Mouse (Mus musculus): ENCODE results near the gene Pde2a.

Pde2a gene

DNA sequence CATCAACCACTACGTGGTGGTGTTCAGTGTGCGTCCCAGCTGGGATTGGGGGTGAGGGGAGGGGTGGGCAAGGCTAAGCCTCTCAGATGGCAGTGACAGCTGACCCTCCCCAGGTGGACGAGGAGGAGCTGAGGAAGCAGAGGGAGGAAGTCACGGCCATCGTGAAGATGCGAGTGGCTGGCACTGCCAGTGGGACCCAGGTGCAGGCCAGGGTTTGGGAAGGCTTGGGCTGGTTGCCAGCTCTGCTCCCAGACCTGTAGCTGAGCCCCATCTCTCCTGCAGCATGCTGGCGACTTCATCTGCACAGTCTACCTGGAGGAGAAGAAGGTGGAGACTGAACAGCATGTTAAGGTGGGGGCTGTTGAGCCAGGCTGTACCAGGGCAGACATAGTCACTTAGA is 20.0 kb upstream of the Pde2a start:
- no peak for DNase-seq (ENCODE audit: extremely low read depth, low read depth, low spot score)

DNA sequence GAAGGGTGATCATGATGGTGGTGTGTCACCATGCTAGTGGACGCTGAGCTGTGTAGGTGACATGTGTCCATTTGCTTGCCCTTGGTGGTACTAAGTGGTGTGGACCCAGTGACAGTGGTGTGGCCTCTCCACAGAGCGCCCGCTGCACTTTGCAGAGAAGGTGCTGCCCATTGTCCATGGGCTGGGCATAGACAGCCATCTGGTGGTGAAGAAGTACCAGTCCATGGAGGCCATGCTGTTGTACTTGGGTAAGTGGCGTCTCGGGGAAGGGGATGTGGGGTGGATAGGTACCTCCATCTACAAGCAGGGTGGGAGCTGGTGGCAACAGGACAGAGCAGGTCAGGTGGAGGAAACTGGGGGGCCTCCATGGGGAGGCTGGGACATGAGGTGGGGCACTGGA is 17.7 kb upstream of the Pde2a start:
- DNase-seq (ENCODE audit: extremely low read depth, low read depth, low spot score): no peak

DNA sequence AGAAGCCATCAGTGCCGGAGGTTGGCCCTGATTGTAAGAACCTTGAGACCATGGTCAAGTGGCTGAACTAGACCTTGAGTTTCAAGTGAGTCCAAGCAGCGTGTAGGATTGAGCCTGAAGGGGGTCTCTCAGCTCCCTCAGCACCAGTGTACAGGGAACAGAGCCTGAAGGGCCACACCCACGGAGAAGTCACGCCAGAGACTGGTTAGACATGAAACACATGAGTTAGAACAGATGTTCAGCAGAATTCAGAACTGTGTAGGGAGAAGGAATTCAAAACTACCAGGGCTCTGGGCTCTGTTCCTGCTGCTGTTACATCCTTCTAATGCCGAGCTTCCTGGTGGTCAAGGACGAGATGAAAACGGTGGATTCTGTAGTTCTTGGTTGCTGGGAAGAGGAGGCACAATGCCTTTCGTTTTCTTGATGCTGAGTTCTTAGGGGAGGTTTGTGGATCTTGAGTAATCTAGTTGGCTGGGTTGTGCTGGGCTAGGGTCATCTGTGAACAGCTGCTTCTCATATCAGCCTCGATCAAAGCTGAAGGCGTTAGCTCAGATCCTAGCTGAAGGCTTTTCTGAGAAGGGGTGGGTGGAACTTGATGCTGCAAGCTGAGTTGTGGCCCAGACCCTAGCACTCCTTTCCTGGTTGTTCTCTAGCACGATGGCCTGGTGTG is 11.1 kb upstream of the Pde2a start, which contains the start of gene Gm45837:
Gene Gm45837, plus strand, starts transcription at position 620 of the 670 bp plus-strand sequence.
- DNase-seq (ENCODE audit: extremely low read depth, low read depth, low spot score): no peak

DNA sequence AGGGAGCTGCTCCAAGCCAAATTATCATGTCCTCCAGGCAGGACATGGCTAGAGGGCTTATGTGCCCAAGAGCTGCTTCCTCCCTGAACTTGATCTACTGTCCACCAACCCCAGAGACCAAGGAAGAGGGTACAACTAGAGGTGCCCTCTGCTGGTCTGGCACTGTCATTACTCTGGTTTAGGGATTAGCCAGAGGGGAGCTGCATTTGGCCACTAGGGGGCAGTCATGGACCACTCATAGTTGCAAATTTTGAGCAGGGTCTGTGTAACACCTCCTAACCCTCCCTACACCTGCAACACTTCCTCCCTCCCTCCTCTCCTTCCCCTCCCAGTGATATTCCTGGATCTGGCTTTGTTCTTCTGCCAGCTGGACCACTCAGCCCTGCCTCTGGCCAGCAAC is 8.7 kb upstream of the Pde2a start:
- no peak for DNase-seq (ENCODE audit: extremely low read depth, low read depth, low spot score)

DNA sequence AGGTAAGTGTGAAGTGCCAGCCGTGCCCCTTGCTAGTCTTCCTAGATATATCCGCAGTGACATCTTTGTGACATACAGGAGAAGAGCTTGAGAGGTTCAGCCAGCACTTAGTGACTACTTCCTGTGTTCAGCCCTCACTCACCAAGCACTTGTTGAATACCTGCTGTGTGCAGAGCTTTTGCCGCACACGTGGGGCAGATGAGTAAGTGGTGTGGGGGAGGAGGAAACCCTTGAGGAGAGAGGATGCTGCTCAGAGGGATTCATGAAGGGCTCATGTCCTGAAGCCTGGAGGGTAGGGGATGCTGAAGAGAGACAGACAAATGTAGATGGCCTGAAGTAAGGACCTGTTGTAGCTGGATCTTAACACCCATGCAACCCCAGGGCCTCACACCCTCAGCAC is 7.3 kb upstream of the Pde2a start:
- no peak for DNase-seq (ENCODE audit: extremely low read depth, low read depth, low spot score)

DNA sequence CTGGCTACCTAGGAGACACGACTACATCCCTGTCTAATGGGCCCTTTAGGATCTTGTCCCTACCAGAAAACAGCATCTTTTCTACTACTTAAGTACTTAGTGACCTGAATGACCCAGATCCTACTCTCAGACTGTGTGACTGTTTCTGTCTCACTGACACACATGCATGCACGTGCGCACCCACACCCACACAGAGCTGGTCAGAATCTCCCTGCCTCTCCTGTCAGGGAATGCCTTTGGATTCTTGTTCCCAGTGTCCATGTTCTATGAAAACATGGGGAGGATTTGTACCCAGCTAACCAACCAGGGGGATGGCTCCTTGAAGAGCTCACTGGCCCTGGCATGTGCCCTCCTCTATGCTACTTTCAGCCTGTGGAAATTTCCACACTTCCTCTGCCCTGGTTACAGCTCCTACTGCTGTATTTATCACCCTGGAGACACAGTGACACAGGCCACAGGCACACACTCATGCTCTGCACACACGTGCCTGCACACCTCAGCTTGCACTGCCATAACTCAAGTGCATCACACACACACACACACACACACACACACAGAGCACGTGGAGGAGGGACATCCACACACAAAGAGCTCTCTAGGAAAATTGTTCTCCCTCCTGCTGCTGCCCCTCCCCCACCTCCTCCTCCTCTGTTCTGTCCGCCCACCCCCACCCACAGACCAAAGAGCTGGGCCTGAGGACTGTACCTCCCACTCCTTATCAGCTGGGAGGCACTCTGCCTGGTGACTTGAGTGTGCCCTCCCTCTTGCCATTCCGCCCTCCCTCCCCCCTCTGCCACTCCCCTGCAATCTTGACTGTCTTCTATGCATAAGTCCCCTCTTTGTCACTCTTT is 6.6 kb upstream of the Pde2a start:
- DNase-seq (ENCODE audit: extremely low read depth, low read depth, low spot score): no peak

DNA sequence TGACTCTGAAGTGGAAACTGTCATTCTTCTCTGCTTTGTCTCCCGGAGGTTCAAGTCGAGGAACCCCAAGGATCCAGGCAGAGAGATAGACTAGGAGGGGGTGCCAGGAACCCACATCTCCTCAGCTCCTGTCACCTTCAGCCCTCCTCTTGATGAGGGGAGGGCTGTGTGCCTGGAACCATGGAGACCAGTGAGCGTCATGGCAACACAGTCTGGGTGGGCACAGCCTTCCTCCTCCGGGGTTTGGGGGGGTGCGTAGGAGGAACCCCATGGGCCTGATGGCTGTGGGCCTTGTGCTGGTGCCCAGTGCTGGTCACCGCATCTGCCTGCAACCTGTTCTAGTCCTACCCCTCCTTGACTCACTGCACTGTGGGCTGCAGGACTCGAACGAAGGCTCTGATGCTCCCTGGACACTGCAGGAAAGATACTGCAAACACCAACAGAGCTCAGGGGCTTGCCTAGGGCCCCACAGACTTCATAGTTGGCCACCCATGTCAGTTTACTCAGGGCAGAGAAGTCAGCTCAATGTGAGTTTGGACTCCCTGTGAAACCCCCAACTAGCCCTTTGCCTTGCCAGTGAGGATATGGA is 5.9 kb upstream of the Pde2a start:
- no peak for DNase-seq (ENCODE audit: extremely low read depth, low read depth, low spot score)

DNA sequence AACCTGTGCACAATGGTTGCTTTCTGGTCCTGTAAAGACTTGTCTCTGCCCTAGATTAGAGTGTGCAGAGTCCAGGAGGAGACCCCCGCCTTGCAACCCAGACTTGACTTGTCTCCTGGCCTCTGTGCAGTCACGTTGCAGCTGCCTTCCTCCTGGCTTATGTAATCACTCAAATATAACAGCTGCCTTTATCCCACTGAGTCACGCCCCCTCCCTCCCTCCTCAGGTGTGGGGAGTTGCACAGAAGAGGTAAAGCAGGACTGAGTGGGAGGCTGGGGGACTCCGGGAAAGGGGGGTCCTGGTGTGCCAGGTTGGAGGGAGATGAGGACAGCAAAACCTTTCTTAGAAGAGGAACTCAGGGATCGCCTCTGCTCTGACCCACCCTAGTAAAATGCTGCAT is 5.1 kb upstream of the Pde2a start:
- DNase-seq (ENCODE audit: extremely low read depth, low read depth, low spot score): no peak

DNA sequence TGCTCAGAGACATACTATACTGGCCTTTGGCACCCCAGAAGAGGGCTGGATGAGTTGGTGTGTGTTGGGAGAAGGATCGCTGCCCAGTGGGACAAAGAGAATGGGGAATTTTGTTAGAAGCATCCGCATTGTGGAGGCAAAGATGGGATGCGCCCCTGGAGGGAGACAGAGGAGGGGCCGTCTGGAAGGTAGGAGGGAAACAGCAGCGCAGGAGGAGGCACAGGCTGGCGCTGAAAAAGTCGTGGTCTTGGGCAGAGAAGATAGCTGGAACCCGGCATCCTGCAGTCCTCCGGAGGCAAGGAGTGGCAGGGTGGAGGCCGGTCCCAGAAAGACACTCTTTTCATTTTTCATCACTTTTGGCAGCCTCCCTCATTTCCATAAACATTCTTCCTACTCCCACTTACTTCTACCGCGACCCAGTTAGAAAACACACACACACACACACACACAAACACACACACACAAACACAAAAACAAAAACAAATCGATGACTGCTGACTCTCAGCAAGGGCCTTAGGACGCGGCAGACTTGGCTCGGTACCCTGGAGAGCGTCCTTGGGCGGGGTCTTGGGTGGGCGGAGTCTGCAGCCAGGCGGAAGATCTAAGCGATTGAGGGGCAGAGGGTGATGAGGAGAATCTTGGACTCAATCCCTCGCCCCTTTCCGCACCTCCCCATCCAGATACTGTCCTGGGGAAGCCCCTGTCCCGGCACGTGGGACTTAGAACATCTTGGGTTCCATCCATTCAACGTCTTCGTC is 2.3 kb upstream of the Pde2a start:
- no peak for DNase-seq (ENCODE audit: extremely low read depth, low read depth, low spot score)

DNA sequence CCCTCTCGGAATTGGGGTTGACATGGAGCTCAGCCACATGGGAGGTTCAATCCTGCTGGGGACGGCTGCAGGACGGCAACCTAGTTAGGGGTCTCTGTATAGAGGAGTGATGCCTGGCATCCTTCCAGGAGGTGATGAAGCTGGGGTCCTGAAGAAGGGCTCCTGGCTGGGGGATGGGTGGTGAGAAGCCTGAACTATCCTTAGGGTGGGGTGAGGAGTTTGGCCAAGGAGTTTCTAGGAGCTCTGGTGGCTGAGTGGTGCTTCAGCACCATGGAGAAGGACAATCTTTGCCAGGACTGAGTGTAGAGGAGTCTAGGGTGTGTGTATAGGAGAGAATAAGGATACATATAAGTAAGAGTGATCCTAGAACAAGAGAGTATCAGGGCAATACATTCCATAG is 578 bp downstream of the Pde2a start:
- no peak for DNase-seq (ENCODE audit: extremely low read depth, low read depth, low spot score)

DNA sequence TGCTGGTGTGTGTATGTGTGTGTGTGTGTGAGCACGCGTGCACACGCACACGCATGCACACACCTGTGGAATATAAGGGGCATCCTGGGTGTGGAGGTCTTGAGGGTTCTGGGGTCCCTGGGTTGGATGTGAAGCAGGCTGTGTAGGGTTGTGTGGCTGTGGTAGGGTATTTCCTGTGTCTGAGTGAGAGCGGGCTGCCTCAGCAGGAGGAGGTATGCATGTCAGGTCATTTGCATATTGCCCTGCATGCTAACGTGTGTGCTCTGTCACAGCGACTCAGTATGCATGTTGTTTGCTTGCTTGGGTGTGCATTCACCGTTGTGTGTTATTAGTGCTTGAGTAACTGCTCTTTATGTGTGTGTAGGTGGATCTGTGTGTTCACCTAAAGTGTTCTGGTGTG is 1.2 kb downstream of the Pde2a start:
- no peak for DNase-seq (ENCODE audit: extremely low read depth, low read depth, low spot score)

DNA sequence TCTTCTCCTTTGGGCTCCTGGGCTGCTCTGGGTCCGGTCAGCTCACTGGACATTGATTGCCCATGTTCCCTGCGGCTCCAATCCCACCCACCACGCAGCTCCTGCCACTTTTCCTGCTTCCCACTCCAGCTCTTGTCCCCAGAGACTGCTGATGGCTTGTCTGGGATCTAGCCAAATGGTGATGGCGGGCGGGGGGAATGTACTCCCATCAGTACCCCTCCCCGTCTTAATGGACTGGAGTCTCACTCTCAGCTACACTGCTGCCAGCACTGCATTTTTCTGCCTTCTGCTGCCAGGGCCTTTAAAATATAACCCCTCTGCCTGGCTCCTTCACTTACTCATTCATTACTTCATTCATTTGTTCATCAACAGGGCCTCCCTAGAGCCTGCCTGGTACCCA is 2.5 kb downstream of the Pde2a start:
- DNase-seq (ENCODE audit: extremely low read depth, low read depth, low spot score): no peak

DNA sequence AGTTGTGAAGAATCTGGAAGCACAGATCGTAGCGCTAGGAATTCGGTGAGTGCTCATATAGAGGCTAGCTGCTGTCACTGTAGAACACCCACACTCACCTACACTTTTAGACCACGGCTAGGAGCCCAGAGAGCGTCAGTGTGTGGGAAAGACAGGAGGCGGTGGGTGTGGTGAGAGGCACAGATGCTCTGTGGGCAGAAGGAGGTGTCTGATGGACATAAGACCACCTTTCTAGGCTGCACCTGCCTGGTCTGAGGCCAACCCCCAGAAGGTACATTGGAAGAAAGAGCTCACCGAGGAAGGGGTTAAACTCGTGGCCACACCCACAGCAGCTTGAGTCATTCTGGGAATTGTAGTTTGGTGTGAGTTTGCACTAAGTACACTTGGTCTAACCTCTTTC is 5.2 kb downstream of the Pde2a start:
- no peak for DNase-seq (ENCODE audit: extremely low read depth, low read depth, low spot score)

DNA sequence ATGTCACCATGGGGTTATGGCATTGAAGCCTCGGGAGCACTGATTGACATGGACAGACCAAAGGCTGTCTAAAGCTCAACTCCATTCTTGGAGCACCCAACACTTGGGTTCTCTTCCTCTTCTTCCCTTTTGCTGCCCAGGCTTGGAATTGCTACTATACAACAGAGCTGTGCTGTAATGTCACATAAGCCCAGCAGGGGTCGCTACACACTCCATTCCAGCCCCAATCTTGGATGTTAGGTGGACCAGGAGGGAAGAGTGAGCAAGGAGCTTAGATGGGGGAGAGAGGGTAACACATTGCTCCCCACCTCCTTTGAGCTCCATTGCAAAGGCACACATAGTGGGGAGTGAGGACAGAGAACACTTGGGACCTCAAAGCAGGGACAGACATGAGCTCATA is 6.2 kb downstream of the Pde2a start:
- DNase-seq (ENCODE audit: extremely low read depth, low read depth, low spot score): no peak

DNA sequence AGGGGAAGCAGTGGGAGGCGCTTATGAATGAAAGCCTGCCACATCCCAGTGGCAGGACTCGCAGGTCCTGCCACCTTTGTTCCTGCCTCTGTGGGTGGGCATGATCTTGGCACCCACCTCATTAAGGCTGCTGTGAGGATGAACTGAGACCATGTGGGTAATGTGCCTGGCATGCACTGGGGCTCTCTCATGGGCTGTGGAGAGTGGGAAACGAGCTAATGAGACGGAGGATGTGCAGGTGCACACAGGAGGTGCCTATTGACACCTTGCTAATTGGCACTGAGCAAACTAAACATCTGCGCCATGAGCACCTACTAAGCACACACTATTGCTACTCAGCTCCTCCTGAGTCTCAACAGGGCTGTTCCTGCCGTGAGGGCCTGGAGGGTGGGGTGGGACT is 13.5 kb downstream of the Pde2a start:
- no peak for DNase-seq (ENCODE audit: extremely low read depth, low read depth, low spot score)

DNA sequence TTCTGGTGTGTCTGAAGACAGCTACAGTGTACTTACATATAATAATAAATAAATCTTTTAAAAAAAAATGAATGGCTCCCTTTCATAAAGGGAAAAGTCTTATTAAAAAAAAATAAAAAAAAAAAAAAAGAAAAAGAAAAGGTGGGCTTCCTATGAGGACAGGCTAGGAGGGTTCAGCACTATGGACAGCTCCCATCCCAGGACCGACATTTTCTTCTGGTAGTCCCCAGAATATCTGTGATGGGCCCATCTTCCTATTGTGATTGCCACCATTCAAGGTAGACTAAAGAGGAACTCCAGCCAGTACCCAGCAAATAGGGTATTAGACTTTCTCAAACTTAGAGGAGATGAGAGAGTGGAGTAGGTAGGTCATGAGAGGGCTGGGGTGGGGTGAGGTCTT is 16.4 kb downstream of the Pde2a start:
- DNase-seq (ENCODE audit: extremely low read depth, low read depth, low spot score): no peak

DNA sequence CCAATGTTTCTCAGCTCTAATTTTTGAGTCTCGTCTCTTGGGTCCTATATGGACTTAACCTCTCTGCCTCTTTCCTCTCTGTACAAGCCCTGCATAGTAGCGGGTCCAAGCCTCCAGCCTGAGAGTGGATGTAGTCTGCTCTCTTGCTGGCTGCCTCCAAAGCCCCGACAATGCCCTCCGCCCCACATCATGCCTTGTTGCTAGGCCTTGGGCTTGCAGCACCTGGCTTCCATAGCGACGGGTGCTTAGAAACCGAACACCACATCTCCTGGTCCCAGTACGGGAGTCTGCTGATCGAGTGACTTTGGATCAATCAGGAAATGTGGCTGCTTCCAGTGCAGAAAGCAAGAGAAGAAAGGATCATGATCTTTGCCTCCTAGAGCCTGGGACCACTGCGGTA is 21.6 kb downstream of the Pde2a start:
- no peak for DNase-seq (ENCODE audit: extremely low read depth, low read depth, low spot score)

DNA sequence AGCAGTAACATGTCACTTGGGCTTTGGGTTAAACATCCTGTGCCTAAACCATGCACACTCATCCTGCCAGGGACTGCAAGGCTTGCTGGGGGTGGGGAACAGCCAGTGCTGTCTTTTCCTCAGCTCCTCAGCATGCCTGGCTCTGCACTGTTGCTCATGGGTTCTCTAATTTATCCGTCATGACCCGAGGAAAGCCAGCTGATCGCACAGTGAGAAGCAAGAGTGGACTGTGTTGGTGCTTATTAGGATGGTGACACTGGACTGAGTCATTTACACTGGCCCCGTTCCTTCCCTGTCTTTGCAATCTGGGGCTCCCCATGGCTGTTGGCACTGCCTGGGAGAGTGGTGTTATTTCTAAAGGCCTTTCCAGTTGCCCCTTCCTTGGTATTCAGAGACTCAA is 22.7 kb downstream of the Pde2a start:
- DNase-seq (ENCODE audit: extremely low read depth, low read depth, low spot score): no peak

DNA sequence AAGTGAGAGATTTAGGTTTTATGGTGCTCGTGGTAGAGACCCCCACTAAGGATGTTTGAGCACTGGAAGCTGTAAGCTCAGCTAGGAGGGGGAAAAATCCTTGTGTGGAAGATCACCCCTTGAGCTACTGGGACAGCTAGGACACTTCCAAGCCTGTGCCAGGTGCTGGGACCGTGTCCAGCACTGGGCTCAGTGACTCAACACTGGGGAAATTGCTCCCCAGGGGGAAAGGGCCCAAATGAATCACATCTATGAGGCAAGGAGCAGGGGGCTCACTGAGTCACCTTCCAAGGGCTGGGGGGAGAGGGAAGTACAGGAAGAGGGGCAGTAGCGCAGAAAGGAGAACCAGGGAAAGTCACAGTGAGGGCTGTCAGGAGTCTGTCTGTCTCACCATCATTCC is 28.4 kb downstream of the Pde2a start:
- DNase-seq (ENCODE audit: extremely low read depth, low read depth, low spot score): no peak

DNA sequence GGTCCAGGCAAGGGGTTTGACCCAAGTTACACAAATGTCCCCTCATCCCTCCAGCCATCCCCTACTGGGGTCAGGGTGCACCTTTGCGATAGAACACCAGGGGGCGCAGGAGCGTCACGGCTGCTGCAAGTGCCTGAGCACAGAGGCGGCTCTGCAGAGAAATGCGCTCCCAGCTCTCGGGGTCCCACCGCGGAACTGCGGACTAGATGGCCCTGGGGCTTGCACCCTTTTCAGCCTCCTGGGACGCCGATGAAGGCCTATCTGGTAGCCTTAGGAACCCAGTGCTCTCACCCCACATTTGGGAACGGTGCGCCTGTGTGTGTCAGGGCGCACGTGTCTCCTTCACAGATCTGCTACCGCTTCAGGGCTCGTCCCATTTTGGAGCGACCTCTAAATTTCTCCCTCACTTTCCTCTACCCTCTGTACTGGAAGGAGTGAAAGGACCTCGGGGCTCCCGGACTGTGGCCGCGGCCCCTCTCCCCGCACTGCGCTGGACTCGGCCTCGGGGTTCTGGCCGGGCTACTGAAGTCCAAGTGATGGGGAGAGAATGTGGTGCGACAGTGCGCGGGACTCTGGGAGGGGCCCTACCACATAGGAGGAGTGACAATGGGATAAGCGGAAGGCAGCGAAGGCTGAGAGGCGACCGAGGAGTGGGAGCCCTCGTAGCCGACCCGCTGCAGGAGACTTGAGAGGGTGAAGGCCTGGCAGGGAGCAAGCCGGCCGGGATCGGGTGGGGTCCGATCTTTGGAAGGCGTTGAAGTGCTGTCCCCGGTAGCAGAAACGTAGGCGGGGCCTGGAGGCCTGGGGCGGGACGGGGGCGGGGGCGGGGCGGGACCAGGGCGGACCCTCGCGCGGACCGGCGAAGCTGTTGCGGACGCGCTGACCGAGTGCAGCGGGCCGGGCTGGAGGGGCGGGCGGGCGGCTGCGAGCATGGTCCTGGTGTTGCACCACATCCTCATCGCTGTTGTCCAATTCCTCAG is 29.2 kb downstream of the Pde2a start:
- DNase-seq (ENCODE audit: extremely low read depth, low read depth, low spot score): no peak

Measured in fat pad, adult 2 months (tissue).